Mouse (Mus musculus) lung, postnatal 36 days (tissue): ENCODE measurements at regions not wholly inside any gene's neighbourhood (a gene's known extent, or its start where the extent isn't known, plus 50 kb on each side); places are given as distances from the start of the nearest gene placed in this dataset.

Experiments used
- DNase-seq: peaks from one replicate; pipeline ENCODE4 v3.0.0; 2022; ENCODE audit warnings: mixed read lengths

- no peak for DNase-seq
Observed at GRCm38 (mm10) chr4:124542696-124543095, 67.9 kb downstream of the 3100002H09Rik start.

DNA sequence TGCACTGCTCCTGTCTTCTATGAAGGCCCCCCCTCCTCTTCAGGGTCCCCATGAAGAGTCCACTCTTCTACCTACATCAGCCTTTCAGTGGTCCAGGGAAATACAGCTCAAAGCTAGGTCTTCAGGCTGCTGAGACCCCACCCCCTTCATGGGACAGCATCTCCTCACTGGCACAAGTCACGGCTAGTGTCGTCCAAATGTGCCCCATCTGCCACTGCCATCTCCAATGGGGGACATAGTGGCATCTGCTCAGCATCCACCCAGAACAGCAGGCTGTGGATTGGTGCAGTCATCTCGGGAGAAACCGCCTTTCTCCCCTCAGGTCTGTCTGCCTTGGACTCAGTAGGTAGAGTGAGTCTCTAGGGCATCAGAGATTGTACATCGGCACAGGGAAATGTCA, 72.1 kb downstream of the 3100002H09Rik start:
- DNase-seq, result no peak

DNA sequence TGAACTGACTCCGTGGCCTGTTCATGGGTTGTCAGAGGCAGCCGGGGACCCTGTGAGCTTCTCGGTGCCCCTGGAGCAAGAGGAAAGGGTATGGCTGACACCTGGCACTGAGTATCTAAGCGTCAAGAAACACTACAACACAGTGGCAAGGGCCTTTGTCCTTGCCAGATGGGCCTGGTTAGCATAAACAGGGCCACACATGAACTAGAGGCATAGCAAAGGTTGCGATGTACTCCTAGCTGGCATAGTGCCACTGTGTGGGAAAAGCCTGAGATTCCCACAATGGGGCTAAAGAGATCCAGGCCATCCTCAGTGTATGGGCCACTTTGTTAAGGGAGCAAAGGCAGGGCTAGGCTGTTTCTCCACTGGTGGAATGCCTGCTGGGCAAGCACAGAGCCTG, 72.9 kb downstream of the 3100002H09Rik start:
- DNase-seq, result no peak

- DNase-seq, result no peak
Observed at GRCm38 (mm10) chr4:124533614-124534013, 77.0 kb downstream of the 3100002H09Rik start.

GRCm38 (mm10) chr4:124530596-124530995, 80.0 kb downstream of the 3100002H09Rik start:
- DNase-seq, result no peak

- no peak for DNase-seq
Observed at GRCm38 (mm10) chr4:124526822-124527221, 83.8 kb downstream of the 3100002H09Rik start.

DNA sequence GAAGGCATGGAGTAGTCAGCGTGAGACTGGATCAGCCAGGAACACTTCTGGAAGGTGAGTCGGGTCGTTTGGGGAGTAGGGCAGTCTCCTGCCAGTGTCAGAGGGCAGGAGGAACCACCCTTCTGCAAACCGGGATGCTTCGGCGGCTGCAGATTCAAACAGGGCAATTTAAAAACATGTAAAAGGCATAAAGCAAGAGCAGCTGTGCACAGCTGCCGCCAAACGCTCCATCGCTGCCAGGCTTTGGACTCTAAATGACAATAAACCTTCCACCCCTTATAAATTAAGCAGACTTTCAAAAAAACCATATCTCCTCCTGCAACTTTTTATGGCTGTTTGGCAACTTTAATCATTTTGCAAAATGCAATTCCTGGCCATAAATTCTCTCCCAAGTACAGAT, 84.2 kb downstream of the 3100002H09Rik start:
- peak; percentile 14 for DNase-seq

GRCm38 (mm10) chr4:124520309-124520708, 90.3 kb downstream of the 3100002H09Rik start:
- no peak for DNase-seq

DNA sequence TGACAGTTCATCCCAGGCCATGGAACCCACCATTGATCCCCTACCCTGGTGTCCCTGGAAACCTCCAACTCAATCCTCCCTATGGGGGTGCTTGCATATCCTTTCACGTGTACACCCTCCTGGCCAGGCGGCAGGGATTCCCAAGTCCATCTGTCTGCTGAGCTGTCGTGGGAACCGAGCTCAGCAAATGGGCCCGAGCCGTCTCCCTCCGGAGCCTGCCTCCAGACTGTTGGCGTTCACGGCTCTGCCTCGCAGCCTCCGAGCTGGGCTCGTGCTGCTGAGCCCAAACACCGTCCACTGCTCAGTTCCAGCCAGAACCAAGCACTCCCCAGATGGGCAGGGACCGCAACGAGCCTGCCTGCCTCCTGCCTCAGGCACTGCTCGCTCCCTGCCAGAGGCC, 98.8 kb downstream of the 3100002H09Rik start:
- no peak for DNase-seq

DNA sequence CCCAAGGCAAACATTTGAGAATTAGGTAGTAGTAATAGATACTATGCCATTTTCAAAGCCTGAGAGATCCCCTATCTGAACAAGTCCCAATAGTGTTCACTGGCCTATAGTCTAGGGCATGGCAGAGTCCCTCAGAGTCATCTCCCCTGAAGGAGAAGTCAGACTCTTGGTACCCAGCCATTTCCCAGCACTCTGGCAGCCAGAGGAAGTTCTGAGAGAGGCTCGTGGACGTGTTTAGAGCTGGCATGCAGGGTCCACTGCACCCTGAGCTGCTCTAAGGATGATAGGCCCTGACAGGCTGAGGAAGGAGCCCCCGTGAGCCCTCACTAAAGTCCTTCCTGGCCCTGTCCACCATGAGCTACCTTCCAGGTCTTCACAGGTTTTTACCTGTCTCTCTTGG, 99.8 kb downstream of the 3100002H09Rik start:
- DNase-seq, result no peak

- peak; percentile 10 for DNase-seq
Observed at GRCm38 (mm10) chr4:124509695-124510094, 100.9 kb downstream of the 3100002H09Rik start.

DNA sequence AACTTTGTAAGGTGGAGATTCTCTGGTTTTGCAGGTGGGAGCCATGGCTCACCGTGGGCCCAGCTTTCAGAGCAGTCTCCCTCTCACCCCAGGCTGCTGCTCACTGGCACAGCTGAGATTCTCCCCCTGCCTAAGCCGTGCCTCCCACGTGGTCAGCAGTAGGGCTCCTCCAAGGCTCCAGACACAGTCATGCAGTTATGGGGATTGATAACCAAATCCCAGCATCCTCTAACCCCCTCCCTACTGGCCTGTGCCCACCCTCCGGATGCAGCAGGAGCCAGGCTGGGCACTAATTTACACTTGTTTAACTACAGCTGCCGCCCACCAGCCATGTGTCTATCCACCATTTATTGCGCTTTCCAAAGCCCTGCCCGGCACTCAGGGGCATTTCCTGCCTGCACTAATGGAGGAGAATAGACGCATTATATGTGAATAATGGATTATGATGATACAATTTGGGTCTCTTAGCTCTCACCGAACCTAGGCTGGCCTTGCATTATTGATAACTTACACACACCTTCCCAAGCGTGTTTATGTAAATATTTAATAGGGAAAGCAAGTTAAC, 104.4 kb downstream of the 3100002H09Rik start:
- no peak for DNase-seq

GRCm38 (mm10) chr4:124501785-124502184, 108.8 kb downstream of the 3100002H09Rik start:
- no peak for DNase-seq

DNA sequence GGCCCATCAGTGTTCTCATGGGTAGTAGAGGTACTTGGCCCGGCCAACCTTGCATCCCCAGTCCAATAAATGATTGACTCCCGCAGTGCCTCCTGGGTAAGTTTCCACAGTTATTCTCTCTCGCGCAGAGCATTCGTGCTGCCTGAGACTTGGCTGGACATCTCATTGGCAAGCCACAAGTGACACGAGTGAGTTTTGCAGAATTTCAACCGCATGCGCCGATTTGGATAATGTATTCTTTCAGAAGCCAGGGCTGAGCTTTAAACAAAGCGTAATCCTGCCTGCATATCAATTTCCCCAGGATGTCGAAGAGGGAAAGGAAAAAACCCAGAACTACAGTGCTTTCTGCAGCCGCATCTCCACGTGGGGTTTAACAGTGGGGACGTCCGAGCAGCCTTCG, 112.6 kb downstream of the 3100002H09Rik start:
- DNase-seq, result no peak

DNA sequence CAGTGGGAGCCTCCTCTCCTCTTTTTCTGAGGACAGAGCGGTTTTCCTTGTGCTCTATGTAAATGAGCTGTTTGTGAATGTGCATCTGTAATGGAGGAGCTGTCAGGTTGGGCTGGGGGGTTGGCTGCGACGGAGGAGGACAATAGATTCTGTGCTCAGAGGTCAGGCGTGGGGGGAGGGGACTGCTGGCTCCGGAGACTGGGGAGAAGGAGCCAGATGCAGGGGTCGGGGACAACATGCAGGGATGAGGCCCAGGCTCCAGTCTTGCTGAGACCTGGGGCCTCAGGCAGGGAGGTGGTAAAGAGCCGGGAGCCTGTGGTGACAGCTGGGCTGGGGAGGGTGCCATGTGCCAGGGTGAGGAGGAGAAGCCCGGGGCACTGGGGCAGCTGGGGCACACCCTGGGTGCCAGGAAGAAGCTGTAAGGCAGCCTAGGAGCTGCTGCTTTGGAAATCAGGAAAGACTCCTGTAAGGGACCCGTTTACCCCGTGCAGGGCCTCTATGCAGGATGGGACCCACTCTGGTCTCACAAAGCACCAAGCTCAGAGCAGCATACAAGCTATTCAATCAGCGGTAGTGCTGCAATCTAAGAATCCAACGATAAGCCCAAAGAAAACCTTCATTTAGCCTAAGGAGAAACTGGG, 124.5 kb downstream of the 3100002H09Rik start:
- DNase-seq, result no peak

- DNase-seq, result no peak
Observed at GRCm38 (mm10) chr4:124484613-124485586, 125.7 kb downstream of the 3100002H09Rik start.

DNA sequence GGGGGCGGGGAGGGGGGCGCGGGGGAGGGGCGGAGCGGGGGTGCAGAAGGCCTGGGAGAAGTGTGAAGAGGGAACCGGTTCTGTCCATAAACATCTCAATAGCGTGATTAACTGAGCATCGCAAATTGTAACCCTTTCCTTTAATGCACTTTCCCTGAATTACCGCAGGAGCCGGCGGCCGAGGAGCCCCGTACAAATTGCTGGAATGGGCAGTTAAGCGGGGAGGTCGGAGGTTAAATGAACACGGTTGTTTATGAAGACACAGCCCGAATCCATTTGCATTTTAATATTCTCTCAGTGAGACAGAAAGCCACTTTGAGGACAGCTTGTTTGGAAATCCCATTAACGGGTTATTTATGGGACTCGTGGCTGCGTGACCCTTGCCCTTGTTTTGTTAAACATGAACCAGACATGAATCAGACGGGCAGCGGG, 132.7 kb downstream of the 3100002H09Rik start:
- DNase-seq, result peak; percentile 2

DNA sequence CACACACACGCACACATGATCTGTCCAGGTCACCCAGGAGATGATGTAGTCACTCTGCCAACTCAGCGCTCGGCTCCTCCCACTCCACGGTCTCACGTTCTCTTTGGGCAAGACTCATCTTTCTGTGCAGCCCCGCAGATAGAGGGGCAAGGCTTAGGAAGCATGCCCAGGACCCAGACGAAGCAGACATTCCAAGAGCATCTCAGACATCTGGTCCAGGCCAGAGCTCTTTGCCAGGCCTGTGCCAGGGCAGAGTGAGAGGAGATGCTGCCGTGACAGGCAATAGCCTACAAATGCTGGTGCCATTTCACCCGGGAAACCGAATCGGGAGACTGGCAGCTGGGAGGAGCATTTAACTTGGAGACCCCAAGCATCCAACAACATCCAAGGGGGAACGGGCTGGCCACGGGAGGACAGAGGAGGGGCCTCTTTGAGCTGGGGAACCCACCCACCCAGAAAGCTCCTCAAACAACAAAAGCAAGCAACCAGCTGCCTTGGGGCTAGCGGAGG, 133.2 kb downstream of the 3100002H09Rik start:
- DNase-seq, result no peak

GRCm38 (mm10) chr4:124465229-124465820, 145.3 kb downstream of the 3100002H09Rik start:
- no peak for DNase-seq

GRCm38 (mm10) chr4:124455511-124456338, 154.9 kb downstream of the 3100002H09Rik start:
- no peak for DNase-seq

DNA sequence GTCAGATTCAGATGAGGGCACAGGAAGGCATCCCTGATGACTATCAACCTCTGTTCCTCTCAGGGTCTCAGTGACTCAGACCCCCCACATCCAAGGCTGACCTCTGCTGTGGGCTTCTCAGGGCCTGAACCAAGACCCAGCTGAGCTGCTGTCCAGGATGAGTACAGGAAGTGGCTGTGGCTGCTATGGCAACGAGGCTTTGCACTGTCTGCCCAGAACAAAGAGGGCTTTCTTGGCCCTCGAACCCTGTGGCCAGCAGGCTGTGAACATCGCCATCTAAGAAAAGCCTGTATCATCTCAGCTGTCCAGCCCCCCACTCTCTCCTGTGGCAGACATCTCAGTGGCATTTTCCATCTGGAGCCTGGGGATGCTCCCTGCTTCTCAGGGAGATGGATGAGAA, 159.5 kb downstream of the 3100002H09Rik start:
- DNase-seq, result no peak

DNA sequence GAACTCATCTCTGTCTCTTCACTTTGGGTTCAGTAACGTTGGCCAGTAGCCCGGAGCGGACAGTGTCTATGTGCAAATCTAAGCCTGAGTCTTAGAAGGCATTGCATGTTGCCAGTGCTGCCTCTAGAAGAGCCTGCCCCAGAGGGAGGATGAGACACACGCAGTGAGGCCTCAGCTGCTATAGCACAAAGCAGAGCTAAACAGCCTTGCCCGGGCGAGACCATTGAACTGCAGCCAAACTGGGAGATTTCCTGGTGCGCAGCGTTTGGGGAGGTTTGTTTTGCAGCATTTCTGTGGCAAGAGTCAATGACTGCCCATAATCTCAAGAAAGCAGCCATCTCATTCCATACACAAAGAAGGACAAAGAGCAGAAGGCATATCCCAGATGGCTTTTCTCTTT, 164.0 kb downstream of the 3100002H09Rik start:
- no peak for DNase-seq
